Mouse (Mus musculus) bone marrow macrophage, adult 2 months (primary cell): ENCODE measurements around the gene Il2ra.

Experiments
- CTCF ChIP-seq: IDR thresholded peaks from 2 replicates; pipeline ENCODE4 v1.5.1; 2012; ENCODE audit warnings: low read depth, mild to moderate bottlenecking, low read length, moderate library complexity
- POLR2A ChIP-seq: IDR thresholded peaks from 2 replicates; pipeline ENCODE4 v1.6.1; 2012; ENCODE audit warnings: mild to moderate bottlenecking, low read depth, low read length, borderline replicate concordance

DNA sequence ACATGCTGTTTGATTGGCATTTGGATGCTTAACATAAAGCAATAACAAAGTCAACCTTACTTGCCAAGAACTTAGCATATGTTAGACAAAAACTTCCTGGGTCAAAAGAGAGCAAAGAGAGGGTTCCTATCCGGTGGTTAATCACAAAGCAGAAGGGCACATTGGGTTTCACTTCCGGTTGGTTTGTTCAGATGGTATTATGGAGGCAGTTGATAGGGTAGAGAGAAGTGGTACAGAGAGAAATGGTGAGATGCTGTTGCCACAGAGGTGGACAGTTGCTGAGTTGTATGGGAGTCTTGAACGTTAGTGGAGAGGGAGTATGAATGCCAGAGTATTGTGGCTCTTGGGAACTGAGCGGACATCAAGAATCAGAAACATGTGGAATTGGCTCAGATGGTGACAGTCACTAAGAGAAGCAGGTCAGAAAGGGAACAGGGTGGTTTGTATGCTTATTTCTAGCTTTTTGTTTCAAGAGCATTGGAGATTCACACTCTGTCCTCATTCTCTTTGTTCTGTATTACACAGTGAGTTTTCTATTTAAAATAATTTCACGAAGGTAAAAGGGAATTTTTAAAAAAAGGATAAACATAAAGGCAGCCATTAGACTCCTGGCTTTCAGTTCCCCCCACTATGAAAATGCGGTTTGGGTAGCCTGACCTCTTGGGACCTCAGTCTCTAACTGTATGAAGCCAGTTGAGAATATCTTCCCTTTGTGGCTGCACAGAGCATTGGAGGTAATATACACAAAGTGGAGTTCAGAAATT lies 19.7 kb downstream of the Il2ra start:
- TF ChIP-seq CTCF, result no peak
- TF ChIP-seq POLR2A, result no peak
